Mouse (Mus musculus): ENCODE data around the gene Fntb.

Gene Fntb

GRCm38 (mm10) chr12:76920398-76920797 is 155.0 kb downstream of the Fntb start:
- peak; percentile 62 for DNase-seq (ENCODE audit: low read depth, low spot score)

- DNase-seq (ENCODE audit: low read depth, low spot score) = no peak
Measured at GRCm38 (mm10) chr12:76920990-76921389, 155.6 kb downstream of the Fntb start.

GRCm38 (mm10) chr12:76923118-76923517 is 157.7 kb downstream of the Fntb start:
- DNase-seq (ENCODE audit: low read depth, low spot score) = no peak

- no peak for DNase-seq (ENCODE audit: low read depth, low spot score)
Measured at GRCm38 (mm10) chr12:76924904-76925604, 159.7 kb downstream of the Fntb start.

GRCm38 (mm10) chr12:76926338-76926945 is 161.1 kb downstream of the Fntb start:
- no peak for DNase-seq (ENCODE audit: low read depth, low spot score)

GRCm38 (mm10) chr12:76927012-76927411 is 161.6 kb downstream of the Fntb start:
- no peak for DNase-seq (ENCODE audit: low read depth, low spot score)

- DNase-seq (ENCODE audit: low read depth, low spot score) = no peak
Measured at GRCm38 (mm10) chr12:76927539-76927938, 162.2 kb downstream of the Fntb start.

GRCm38 (mm10) chr12:76930177-76930576 is 164.8 kb downstream of the Fntb start:
- DNase-seq (ENCODE audit: low read depth, low spot score) = no peak

- DNase-seq (ENCODE audit: low read depth, low spot score) = no peak
Measured at GRCm38 (mm10) chr12:76931739-76932687, 166.6 kb downstream of the Fntb start.

- DNase-seq (ENCODE audit: low read depth, low spot score) = no peak
Measured at GRCm38 (mm10) chr12:76932688-76933060, 167.3 kb downstream of the Fntb start.

- no peak for DNase-seq (ENCODE audit: low read depth, low spot score)
Measured at GRCm38 (mm10) chr12:76934438-76934837, 169.0 kb downstream of the Fntb start.

GRCm38 (mm10) chr12:76936211-76936610 is 170.8 kb downstream of the Fntb start:
- no peak for DNase-seq (ENCODE audit: low read depth, low spot score)

- DNase-seq (ENCODE audit: low read depth, low spot score) = no peak
Measured at GRCm38 (mm10) chr12:76938013-76938412, 172.6 kb downstream of the Fntb start.

- DNase-seq (ENCODE audit: low read depth, low spot score) = no peak
Measured at GRCm38 (mm10) chr12:76941524-76941923, 176.1 kb downstream of the Fntb start.

- no peak for DNase-seq (ENCODE audit: low read depth, low spot score)
Measured at GRCm38 (mm10) chr12:76942476-76942875, 177.1 kb downstream of the Fntb start.

GRCm38 (mm10) chr12:76943046-76943445 is 177.7 kb downstream of the Fntb start:
- no peak for DNase-seq (ENCODE audit: low read depth, low spot score)

GRCm38 (mm10) chr12:76943466-76943865 is 178.1 kb downstream of the Fntb start:
- DNase-seq (ENCODE audit: low read depth, low spot score) = no peak

GRCm38 (mm10) chr12:76947487-76947886 is 182.1 kb downstream of the Fntb start:
- no peak for DNase-seq (ENCODE audit: low read depth, low spot score)

- no peak for DNase-seq (ENCODE audit: low read depth, low spot score)
Measured at GRCm38 (mm10) chr12:76948185-76948584, 182.8 kb downstream of the Fntb start.

- no peak for DNase-seq (ENCODE audit: low read depth, low spot score)
Measured at GRCm38 (mm10) chr12:76948781-76949180, 183.4 kb downstream of the Fntb start.

- DNase-seq (ENCODE audit: low read depth, low spot score) = no peak
Measured at GRCm38 (mm10) chr12:76950330-76950729, 184.9 kb downstream of the Fntb start.

- DNase-seq (ENCODE audit: low read depth, low spot score) = no peak
Measured at GRCm38 (mm10) chr12:76953750-76954363, 188.5 kb downstream of the Fntb start.
